Mouse (Mus musculus) spleen, postnatal 36 days (tissue): ENCODE data around the gene Casp3.

Source experiments
- DNase-seq, 2 experiments: peaks; one replicate each; pipeline ENCODE4 v3.0.0; 2022; ENCODE audit warnings: low spot score in 2 of 2, mixed read lengths in 1 of 2

Casp3 gene

GRCm38 (mm10) chr8:46606930-46607329, 10.2 kb upstream of the Casp3 start:
- DNase-seq = no peak

GRCm38 (mm10) chr8:46611557-46611956, 5.5 kb upstream of the Casp3 start:
- no peak for DNase-seq

DNA sequence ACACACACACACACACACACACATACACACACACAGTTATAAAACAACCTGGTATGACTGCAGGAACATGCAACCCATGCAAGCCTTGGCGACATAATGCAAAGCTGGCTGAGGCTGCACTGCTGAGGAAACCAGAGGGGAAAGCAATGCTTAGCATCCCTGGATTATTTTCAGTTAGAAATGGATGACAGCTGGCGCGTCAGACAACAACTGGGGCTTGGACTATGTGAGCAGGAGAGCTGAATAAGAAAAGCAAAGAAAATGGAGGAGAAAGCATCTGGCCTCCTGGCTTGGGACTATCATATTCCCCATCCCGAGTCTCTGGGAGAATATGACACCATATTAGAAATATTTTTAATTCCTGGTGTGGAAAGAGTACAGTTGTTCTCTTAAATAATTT, 4.2 kb upstream of the Casp3 start:
- no peak for DNase-seq

- no peak for DNase-seq
Measured at GRCm38 (mm10) chr8:46613377-46613776, 3.7 kb upstream of the Casp3 start.

DNA sequence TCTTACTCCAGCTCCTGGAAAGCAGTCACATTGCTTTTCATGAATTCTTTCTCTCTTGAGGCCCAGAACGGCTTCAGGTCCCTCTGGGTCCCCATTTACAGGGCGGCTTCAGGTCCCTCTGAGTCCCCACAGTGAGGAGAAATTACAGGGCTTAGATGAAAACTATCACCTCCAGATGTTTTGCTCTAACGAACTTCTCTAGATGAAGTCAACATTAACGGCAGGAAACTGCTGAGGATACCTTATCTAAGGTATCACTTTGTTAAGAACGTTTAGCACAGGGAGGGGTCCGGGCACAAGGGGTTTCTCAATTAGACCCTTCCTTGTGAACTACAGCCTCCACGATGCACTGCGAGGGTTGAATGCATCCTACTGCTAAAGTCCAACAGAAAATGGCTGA, 1.2 kb upstream of the Casp3 start:
- no peak for DNase-seq

DNA sequence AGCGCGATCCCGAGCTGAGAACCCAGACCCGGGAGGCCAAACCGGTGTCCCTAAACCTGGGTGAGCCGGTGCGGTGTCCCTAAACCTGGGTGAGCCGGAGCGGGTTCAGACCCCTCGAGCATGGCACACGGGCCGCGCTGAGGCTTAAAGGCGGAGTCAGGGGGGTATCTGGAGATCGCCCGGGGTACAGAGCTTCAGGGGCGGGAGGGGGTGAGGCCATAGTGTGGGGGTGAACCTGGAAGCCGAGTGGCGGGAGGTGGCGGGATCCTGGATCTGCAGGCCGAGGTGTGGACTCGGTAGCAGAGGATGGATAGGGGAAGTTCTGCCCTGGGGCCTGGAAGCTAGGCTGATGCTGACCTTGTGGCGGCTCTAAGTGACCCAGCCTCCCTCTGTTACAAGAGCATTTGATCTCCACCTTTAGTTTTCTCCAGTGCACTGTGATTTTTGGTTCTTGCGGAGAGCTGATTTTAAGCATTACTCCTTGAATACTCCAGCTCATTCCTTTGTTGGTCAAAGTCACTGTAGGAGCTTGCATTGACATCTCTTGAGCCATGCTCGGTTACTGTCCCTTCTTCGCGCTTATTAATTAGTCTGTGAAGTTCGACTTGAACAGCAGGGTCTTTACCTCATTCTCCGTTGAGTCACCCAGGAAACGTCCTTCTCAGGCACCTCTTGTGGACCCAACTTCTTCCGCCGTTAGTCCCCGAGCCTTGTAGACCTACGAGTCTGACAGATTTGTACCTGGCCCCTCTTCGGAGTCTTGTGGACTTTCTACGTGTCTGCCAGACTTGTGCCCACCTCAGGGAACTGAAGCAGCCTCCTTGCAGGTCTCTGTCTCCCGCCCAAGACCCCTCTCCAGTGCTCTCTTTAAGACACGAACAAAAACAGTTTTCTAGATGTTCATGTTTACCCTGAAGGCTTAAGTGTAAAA, 864 bp downstream of the Casp3 start:
- peak in 1 of 2 experiments; percentile 31 for DNase-seq

DNA sequence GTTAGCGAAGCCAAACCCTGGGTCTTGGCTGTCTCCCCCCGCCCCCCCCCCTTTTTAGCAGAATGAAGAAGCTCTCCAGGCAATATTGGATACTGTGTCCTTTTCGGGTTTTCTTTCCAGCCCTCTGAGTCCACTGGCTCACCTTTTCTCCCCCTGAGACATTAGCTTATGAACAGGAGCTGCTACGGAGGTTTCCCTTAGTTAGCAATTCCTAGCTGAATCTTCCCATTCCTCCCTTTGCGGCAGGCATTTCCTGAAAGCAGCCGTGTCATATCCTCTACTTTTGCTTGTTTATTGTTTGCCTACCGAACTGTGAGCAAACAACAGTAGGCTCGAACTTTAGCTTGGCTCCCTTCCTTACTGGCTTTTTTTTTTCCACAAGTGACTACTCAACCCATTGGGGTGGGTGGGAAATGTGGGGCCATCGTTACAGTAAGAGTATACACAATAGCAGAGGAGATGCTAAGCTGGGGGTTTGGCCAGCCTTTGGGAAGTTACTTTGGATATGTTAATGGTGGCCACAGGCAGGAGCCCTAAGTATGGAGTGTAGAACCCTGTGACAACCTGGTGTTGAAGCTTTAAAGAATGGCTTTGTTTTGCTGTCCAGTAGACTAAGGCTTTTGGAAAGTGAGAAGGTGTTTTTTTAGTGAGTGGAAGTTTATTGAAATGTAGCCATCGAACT, 1.7 kb downstream of the Casp3 start:
- DNase-seq = no peak

- DNase-seq = no peak
Measured at GRCm38 (mm10) chr8:46622446-46623270, 5.6 kb downstream of the Casp3 start.

- DNase-seq = no peak
Measured at GRCm38 (mm10) chr8:46625166-46625565, 8.1 kb downstream of the Casp3 start.

DNA sequence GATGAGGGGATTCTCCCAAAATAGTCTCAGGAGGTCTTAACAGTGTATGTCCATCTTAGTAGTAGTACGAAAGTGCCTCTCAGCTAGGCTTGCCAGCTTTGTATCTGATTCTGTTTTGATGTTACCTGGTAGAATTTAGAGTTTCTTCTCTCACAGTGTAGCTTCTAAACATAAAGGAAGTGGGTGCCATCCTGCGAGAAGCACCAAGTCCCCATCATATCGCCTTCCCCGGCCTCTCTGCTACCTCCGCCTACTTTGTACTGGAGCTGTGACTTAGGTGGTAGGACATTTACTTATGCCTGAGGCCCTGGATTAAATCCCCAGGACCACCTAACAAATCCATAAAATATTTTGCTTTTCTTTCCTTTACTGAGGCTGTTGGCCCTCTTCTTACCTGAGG, 9.6 kb downstream of the Casp3 start:
- no peak for DNase-seq

DNA sequence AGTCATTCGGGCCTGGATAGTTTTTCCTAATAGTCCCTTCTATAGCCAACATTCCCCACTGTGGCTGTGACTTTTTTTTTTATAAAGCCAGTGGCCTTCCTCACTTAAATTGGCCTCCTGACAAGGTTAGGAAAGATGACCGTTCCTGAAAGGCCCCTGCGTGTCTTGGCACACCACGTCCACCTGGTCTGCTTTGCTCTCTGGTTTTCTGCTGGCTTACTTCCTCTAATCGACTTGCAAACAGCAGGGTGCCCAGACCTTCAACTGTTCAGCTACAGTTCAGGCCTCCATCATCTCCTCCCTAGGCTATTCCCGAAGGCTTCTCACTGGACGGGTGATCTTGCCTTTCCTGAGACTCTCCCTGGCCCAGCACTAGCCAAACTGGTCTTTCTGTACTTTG, 10.8 kb downstream of the Casp3 start:
- DNase-seq = peak in 1 of 2 experiments; percentile 6

DNA sequence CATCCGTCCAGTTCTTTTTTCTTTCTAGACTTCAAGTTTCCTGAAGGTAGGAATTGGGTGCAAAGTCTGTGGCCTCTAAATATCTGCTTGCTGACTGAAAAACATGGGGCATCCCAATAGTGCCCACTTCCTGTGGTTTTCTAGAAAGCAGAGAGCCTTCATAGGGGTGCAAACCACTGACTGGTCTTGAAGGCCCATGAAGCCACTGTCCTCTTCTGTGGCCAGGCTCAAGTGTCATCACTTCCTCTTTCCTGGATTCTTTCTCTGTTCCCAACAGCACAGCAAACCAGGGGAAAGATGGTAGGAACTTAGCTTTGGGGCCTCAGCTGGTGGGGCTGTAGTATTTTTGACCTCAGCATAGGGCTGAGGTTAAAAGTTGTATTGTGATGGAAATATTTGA, 11.6 kb downstream of the Casp3 start:
- DNase-seq = no peak

DNA sequence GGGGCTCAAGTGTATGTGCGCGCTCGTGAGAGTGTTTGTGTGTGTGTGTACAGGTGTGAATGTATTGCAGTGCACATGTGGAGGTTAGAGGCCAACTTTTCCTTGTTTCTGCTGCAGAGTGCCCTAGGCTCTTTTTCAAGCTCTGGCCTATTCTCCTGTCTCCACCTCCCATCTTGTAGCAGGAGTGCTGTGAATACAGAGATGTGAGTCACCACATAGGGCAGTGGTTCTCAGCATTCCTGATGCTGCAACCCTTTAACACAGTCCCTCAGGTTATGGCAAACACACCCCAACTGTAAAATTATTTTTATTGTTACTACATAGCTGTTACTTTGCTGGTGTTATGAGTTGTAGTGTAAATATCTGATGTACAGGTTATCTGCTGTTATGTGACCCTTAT, 13.3 kb downstream of the Casp3 start:
- no peak for DNase-seq

DNA sequence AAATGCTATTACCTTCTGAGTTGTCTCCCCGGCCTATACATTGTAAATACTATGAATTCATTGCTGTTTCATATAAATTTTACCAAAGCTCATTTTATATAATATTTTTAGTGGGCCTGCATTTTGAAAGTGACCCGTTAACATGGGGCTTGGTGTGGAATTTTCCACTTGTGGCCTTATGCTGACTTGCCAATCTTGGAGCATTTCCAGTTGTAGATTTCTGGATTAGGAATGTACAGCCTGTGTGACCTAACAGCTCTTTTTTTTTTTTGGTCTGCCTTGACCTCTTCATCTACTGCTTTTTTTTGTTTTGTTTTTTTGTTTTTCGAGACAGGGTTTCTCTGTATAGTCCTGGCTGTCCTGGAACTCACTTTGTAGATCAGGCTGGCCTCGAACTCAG, 13.8 kb downstream of the Casp3 start:
- DNase-seq = no peak

DNA sequence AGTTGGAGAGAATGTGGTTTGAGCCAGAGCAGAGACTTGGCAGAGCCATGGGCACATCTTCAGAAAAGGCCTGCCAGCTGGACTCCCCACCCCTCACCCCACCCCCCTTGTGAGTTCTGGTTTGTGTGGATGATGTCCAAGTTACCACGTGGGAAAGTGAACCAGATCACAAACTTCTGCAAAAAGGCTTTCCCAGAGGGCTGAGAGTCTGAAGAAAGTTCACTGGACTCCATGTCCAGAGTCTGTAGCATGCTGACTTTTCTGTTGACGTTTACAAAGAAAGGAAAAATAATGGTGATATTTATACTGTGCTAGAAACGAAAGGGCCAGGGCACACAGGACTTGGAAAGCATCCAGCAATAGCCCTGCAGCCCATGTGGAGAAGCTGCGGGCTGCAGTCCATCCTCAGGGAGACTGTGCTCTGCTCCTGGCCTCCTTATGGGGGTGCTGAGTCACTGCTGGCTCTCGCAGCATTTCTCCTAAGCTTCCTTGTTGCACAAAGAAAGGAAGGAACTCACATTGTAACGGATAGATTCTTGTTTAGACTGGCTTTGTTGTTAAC, 22.0 kb downstream of the Casp3 start:
- no peak for DNase-seq

GRCm38 (mm10) chr8:46639852-46640251, 22.8 kb downstream of the Casp3 start:
- DNase-seq = no peak

- DNase-seq = no peak
Measured at GRCm38 (mm10) chr8:46641272-46641671, 24.2 kb downstream of the Casp3 start.

- DNase-seq = no peak
Measured at GRCm38 (mm10) chr8:46648421-46648820, 31.3 kb downstream of the Casp3 start.

DNA sequence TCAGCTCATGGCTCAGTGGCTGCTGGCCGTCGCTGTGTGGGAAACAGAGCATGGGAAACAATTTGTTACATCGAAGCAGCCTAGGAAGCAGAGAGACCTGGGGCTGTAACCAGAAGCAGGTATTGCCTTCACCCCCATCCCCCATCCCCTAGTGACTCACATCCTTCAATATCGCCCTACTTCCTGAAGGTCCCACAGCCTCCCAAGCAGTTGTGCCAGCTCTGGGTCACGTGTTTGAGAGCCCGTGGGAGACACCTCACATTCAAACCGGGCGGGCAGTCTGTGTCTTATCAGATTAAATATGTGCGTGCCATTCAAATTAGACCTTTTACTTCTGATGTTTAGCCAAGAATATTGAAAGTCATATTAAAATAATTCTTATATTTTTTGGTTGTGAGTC, 34.8 kb downstream of the Casp3 start:
- DNase-seq = peak in 1 of 2 experiments; percentile 9

- DNase-seq = no peak
Measured at GRCm38 (mm10) chr8:46655919-46656318, 38.8 kb downstream of the Casp3 start.

GRCm38 (mm10) chr8:46671496-46671895, 54.4 kb downstream of the Casp3 start:
- peak; percentile 38 to 63 for DNase-seq
